Mouse (Mus musculus) ES-E14 (cell line): ENCODE measurements at regions not wholly inside any gene's neighbourhood (a gene's known extent, or its start where the extent isn't known, plus 50 kb on each side); places are given as distances from the start of the nearest gene placed in this dataset.

Source experiments
- CHD2 ChIP-seq: IDR thresholded peaks from 2 replicates; pipeline ENCODE4 v1.6.1; 2014; ENCODE audit warnings: mild to moderate bottlenecking, low read depth, low read length, inconsistent platforms
- ZC3H11A ChIP-seq: IDR thresholded peaks from 2 replicates; pipeline ENCODE4 v1.6.1; 2012; ENCODE audit warnings: low read depth, mild to moderate bottlenecking, inconsistent platforms, low read length, borderline replicate concordance

DNA sequence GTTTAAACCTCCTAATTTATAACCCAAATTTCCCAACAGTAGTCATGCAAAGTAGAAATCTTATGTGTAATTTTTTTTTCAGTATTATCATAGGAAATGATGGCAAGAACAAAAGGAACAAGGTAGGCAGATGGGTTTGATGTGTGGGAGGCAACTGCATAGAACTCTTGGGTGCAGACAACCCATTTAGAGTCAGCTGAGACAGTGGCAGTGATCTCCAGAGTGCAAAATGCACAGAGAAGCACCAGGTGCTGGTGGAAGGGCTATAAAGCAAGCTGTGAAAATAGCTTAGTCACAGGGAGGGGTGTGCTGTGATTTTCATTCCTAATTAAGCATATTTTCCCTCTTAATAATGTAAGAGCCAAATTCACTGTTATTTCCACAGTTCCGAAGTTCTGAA, 130.5 kb downstream of the Car2 start:
- TF ChIP-seq ZC3H11A (no peak), CHD2 (no peak)
